Mouse (Mus musculus): Measurements from ENCODE around the gene Adam19.
A peak's percentile ranks its signal among the peaks of the same experiment; 100 is the strongest.

Gene Adam19

DNA sequence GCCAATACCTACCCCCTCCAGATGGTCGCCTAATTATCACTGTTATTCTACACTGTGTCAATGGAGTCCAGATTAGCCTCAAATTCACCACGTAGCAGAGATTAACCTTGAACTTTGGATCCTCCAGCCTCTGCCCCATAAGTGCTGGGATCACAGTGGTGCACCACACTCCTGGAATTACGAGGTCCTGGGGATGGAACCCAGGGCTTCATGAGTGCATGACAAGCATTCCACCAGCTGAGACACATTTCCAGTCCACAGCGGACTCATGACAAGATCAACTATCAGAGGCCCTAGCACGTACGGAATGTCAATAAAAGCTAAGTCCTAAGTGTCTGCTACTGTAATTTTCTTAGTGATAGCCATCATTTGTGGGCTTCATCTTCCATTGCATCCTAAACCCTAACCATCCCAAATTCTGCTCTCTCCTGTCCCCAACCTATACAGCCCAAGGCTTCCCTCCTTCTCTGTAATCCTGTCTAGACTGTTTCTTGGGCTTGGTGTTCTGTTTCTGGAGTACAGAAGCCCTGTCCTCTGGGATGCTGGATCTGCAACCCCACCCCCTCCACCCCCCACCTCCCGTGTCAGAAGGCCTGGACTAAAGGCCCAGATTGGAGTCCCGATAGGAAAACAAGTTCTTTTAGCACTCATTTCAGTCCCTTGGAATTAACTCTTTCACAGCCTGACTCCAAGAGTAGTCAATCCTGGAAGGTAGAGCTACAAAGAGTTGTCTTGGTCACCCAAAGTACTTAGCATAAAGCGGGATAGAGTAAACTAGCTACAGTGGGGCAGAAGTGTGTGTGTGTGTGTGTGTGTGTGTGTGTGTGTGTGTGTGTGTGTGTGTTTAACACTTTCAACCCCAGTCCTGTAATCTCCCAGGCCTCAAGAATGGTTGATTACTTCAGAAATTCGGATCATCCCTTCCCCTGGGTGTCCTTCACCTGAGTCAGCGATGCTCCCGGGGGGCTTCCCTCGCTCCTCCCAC lies 589 bp upstream of the Adam19 start:
- no peak for DNase-seq (ENCODE audit: low read depth, low spot score)

DNA sequence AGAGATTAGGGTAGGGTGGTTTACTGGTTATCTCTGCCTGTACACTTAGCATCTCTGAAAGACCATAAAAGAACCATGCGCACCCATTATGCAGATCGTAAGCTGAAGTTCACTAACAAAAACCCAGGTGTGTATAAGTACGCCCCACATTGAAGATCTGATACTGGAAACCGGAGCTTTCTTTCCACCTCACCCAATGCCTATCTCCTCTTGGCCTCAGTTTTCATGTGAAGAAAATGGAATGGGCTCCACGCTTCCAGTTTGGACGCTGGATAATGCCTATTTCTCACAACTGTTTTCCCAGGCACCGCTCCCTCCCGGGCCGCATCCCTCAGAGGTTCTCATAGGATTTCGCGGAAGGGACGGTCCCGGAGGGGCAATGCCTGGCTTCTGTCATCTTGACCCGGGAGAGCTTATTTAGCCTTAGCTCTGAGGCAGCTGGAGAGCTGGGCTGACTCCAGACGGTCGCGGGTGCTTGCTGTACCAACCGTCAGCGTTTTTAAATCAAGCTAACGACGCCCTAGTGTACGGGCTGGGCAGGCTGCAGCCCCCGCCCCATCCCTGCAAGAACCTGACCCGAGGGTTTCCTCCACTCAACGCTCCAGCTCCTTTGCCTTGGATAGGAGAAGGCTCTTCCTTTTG lies 1.1 kb downstream of the Adam19 start:
- DNase-seq (ENCODE audit: low read depth, low spot score): peak; percentile 65

DNA sequence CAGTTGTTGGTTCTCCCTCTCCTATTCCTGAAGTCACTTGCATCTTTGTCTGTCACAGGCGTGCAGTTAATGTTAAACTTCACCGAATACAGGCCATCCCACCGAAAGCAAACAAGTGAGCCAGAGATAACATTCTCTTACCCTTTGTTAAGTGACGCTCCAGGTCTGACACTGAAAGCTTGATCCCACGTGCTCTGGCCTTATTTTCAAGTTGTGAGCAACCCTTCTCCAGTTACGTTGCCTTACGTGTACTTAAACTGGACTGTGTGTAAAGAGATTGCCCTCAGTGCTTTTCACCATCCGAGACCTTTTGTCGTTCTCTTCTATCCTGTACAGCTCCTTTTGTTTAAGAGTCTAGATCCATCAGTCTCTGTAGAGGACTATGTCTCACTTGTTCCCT lies 2.2 kb downstream of the Adam19 start:
- DNase-seq (ENCODE audit: low read depth, low spot score): no peak

DNA sequence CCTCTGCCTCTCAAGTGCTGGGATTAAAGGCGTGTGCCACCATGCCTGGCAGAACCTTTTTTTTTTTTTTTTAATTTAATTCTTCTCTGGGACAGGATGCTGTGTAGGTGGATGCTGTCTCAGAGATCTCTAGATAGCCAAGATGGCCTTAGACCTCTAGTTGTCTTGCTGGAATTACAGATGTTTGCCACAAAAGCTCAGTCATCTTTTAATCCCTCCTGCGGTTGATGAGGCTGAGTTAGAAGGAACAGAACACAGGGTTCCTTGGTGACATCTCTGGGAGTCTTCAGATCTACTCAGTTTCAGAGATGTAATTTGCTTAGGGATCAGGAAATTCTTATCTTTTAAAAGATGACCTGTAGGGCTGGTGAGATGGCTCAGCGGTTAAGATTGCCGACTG lies 3.1 kb downstream of the Adam19 start:
- no peak for DNase-seq (ENCODE audit: low read depth, low spot score)

DNA sequence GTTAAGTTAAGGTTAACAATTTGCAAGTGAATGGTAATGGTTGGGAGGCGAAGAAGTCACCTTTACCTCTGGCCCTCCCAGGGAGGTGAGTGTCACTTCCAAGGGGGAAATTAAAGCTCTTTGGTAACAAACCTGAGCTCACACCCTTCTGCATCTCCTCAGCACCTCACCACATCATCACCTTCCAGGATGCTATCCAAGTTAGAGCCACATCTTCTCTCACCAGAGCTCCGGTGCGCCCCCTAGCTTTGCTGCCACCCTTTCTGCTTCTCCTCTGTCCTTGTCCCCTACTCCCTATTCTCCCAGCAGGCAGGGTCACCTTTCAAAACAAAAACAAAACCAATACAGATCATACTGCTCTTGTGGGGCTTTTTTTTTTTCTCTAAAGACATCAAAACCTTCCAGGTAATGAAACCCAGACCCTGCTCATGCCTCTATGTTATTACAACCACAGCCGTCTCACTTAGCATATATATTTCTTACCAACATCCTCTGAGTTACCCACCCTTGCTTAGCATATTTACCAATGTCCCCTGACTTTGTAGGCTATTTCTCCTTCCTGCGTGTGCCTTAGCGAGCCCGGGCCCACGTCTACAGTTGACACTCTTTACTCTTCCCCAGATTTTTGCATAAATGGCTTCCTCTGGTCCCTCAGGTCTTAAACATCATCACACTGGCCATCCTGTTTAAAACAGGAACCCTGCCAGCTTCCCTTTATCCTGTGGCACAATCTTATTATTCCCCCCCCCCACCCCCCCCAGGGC lies 4.3 kb downstream of the Adam19 start:
- peak; percentile 75 for DNase-seq (ENCODE audit: low read depth, low spot score)

DNA sequence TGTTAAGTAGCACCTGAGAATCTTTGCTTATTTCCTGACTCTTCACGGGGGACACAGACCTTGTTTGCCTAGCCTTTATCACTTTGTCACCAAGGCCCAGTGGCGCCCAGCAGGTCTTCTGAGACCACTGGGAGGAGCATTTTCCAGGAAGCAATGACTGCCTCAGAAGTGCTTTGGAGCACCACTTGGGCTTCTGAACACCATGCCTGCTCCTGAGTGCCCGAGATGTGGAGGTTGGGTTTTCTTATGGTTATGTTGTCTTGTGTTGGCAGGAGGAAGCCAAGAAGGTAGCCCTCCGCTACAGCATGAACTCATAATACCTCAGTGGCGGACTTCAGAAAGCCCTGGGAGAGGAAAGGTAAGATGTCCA lies 4.8 kb downstream of the Adam19 start:
- no peak for DNase-seq (ENCODE audit: low read depth, low spot score)

DNA sequence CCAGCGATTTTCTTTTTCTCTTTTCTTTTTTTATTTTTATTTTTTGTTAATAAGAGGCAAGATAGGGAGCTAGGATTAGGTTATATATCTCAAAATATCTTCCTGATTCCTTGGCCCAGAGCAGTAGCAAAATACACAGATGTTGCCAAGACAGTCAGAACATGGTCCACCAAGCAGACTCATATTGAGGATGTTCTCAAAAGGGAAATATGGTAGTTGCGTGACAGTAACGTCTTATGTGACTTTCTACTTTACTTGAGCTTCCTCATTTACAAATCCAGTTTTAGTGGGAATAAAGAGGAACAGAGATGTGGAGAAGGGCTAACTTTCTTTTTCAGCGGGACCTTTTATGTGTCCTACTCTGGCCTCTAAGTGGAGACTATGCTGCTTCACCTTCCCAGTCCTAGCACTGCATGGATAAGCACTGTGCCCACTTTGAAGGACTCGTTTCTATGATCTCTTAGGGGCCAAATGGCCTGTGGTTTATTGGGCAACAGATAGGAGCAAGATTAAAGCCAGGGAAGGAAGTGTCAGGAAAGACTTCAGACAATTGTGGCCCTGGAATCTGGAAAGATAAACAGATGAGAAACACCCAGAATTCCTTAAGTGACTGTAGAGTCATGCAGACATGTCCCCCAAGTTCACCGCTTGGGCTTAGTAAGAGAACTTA lies 6.1 kb downstream of the Adam19 start:
- no peak for DNase-seq (ENCODE audit: low read depth, low spot score)

DNA sequence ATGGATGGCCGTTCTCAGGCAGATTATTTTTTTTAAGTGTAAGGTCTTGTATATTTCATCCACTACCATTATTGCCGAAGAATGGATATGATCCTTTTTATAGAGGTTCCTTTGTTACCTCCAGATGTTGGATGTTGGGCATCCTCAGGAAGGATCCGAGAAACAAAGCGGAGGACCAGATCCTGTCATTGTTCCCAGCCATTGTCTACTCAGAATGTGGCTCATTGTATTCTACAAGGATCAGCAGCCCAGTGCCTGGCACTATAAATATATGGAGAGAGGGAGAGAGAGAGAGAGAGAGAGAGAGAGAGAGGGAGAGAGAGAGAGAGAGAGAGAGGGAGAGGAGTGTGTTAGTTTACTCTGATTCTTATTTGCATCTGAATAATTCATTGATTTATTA lies 6.8 kb downstream of the Adam19 start:
- no peak for DNase-seq (ENCODE audit: low read depth, low spot score)

DNA sequence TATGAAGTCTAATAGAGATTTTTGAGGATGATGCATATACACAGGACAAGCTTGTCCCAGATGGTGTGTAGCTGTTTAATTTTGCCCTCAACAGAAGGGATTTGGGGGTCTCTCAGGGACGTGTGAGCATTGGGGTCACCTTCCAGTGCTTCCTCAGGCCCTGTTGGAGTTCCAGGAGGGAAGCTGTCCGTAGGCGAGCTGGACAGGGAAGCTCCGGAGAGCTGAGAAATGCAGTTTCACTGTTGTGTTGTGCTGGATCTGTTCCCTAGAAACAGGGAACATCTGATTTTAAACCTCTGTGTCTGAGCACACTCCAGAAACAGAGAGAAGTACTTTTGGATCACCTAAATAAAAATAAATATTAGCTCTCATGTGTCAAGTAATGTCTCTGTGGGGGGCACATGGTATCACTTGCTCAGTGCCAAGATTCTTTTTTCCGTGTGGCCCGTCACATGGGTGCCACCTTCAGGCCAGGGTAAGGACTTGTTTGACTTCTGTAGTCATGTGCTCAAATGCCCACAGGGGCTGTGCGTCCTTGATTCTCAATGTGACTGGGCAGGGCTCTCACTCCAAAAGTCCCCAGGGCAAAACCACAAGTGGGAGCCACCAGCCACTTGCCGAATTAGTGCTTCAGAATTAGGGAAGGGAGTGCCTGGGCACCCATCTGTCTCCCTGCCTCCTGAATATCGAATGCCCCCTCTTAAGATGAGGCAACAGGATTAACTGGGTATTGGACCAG lies 7.4 kb downstream of the Adam19 start:
- DNase-seq (ENCODE audit: low read depth, low spot score): peak; percentile 88

DNA sequence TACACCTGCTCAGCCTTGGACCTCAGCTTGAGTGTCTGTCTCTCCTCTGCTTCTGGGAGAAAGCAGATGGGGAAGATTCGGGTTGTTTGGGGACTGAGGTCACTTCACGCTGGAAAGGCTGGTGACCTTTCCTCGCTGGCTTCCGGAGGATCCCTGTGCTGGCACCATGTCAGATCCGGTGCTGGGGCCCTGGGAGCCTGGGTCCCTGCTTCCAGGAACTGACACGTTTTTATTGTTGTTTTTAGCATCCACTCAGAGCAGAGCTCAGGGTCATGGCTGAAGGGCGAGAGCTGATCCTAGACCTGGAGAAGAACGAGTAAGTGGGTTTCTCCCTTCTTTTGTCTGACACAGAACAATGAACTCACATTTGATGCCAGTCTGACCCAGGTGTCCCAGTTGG lies 9.0 kb downstream of the Adam19 start:
- no peak for DNase-seq (ENCODE audit: low read depth, low spot score)

DNA sequence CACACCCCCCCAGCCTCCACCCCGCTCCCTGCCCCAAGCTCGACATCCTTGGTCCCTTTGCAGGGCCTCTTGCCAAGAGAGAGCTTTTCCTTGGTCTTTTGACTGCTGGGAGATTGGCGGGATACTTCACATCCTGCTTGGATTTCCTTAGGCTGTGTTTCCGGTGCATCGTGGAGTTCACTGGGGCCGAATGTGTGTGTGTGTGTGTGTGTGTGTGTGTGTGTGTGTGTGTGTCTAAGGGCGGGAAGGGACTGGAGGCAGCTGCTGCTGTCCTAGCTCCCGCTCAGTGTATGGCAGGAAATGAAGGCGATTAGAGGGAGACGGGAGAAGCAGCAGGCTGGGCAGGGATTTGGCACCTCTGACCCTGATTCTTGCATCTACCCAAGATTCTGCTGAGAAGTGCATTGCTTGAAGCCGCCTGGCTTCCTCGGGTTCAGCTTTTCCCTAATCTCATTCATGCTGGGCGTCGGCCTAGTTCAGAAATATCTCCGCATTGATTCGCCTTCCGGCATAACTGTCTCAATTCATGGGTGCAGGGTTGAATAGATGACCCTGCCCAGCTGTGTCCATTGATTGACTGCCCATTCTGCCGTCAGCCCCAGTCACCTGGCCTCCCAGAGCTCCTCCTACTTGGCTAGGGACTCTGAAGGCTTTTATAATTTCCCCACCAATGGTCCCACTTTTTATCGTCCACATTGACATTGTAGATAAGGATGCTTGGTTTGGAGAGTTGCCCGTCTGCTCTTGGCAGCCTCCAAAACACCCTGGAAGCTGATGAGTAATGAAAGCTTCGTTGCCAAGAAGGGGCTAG lies 9.6 kb downstream of the Adam19 start:
- peak; percentile 47 for DNase-seq (ENCODE audit: low read depth, low spot score)

DNA sequence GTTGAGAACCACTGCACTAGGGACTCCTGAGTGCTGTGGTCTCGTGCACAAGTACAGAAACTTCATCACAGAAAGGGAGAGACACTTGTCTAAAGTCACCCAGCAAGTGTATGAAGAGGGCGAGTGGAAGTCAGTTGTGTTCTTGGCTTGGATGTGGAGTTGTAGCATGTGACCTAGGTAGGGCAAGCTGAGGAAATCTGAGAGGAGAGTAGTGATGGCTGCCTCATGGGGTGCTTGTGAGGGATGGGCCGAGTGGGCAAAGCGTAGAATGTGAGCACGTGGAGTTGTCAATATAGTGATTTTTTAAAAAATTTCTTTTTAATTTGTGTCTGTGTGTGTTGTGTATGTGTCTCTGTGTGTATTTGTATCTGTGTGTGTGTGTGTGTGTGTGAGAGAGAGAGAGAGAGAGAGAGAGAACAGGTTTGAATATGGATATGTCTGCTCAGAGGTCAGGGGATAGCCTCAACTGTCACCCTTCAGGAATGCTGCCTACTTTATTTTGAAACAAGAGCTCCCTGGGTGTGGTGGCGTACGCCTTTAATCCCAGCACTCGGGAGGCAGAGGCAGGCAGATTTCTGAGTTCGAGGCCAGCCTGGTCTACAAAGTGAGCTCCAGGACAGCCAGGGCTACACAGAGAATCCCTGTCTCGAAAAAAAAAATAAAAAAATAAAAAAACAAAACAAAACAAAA lies 11.7 kb downstream of the Adam19 start:
- DNase-seq (ENCODE audit: low read depth, low spot score): peak; percentile 65

DNA sequence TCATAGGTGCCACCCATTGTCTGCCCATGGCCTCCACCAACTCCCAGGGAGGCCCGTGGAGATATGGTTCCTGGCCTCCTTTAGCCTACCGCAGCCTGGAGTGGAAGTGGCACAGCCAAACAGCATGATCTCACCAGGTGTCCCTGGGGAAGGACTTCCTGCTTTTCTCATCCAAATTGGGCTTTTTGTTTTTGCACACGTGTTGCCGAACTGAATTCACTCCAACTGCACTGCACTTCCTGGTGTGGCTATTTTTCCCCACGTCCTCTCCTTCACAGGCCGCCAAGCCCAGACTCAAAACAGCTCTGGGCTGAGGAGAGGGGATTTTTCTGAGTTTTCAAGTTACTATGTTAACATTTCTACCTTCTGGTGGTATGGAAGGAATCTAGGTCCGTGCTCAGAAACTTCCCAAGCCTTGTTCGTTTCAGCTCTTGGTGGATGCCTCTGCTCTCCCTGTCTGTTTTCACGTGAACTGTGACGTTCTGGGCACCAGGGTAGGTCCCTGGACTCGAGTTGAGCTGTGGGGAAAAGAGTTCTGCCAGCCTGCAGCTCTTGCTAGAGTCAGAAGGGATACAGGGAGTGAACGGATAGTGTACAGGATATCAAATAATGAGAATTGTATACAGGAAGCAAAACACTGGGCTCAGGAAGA lies 13.1 kb downstream of the Adam19 start:
- DNase-seq (ENCODE audit: low read depth, low spot score): peak; percentile 94

DNA sequence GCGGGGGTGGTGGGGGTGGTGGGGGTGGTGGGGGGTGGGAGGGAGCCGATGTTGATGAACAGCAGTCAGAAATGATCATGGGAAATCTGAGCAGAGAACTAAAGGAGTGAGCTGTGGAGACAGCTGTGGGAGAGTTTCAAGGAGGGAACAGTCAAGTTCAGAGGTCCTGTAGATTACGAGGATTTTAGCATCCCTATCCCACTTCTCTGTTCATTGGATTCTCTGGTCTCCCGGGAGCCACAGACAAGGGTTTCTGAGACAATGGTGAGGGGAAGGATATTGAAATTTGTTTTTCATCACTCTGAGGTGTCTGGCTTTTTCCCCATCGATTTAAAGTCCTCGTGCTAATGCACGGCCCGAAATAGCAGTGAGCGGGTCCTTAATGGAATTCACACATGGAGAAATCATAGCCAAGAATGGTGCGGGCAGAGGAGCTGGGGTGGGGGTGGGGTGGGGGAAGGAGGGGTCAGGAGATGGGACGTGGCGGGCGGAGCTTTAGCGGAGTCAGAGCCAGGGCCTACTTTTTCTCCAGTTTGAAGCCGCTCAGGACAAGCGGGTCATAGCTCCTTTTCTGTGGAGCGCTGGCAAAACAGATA lies 13.7 kb downstream of the Adam19 start:
- DNase-seq (ENCODE audit: low read depth, low spot score): peak; percentile 52

DNA sequence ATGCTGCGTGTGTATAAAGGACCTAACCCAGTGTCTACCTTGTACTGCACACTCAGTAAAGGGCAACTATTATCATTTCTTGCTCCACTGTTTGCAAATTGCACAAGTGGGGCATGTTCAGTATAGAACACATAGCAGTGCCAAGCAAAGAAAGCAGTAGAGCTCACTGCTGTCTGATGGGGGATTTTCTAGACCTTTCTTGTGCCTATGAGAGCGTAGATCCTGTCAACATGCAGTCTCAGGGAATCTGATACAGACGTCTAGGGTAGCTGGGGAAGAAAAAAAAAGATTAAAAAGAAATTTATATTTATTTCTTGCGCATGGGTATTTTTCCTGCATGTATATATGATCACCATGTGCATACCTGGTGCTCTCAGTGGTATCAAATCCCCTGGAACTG lies 14.4 kb downstream of the Adam19 start:
- no peak for DNase-seq (ENCODE audit: low read depth, low spot score)

DNA sequence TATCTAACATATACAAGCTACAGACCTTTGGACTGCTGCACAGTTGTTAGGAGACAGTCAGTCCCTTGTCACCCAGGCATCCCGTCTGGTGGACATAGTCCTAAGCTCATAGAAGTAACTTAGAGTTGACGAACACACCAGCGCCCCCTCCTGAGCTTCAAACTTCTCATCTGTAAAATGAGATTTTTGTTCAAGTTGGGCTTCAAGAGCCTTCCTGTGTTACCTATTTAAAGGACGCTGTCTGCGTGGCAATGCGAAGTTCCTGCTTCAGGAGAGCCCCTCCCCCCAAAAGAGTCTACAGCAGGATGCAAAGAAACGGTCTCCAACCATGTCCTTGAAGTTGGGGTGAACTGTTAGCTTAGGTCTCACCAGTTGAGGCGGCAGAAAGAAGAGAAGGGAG lies 15.0 kb downstream of the Adam19 start:
- peak; percentile 60 for DNase-seq (ENCODE audit: low read depth, low spot score)

DNA sequence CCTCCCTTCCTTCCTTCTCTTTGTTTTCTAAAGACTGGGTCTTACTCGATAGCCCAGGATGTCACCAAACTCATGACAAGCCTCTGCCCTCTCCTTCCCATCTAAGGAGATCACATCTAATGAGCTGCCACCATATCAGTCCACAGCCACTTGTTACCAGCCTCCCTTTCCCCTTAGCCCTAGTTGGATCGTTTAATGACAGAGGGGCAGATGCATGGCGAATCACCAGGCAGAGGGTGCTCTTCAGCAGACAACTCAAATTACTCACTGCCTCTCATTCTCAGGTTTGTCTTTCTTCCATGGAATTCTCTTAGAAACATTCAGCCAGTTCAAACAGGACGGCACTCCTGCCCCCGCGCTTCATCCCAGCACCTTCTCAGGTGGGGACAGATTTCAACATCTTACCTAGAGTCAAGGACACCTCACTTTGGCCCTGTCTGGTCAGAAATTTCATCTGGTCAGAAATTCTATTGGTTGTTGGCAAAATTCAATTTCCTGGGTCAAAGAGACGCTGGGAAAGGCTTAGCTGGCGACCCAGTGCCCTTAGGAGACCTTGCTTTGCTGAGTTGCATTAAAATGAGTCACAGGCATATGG lies 16.8 kb downstream of the Adam19 start:
- no peak for DNase-seq (ENCODE audit: low read depth, low spot score)
